Mouse (Mus musculus) ES-Bruce4 (cell line): ENCODE data around the gene Arhgap31. TPM values are rescaled to one million over a fixed set of nuclear protein-coding genes. Genes with fewer than 3 reads are reported as not detected.
A peak's percentile ranks its signal among the peaks of the same experiment; 100 is the strongest.

Experiments used
- H3K27ac ChIP-seq: 2 replicates; pipeline ENCODE4 v1.5.1; 2012; ENCODE audit warnings: low read length, inconsistent platforms; ENCODE audit not compliant: insufficient read depth
- H3K27me3 ChIP-seq: 2 replicates; pipeline ENCODE4 v1.6.1; 2012; ENCODE audit warnings: mild to moderate bottlenecking, low read length, inconsistent platforms; ENCODE audit not compliant: control insufficient read depth, poor library complexity, insufficient read depth, severe bottlenecking
- H3K36me3 ChIP-seq: 2 replicates; pipeline ENCODE4 v1.6.1; 2012; ENCODE audit warnings: inconsistent platforms, mild to moderate bottlenecking, low read length, moderate library complexity; ENCODE audit not compliant: control insufficient read depth, poor library complexity, insufficient read depth, severe bottlenecking
- H3K4me1 ChIP-seq: one replicate; pipeline ENCODE4 v1.8.1; 2011; ENCODE audit warnings: low read length; ENCODE audit not compliant: control insufficient read depth, insufficient read depth
- H3K4me3 ChIP-seq: 2 replicates; pipeline ENCODE4 v1.5.1; 2011; ENCODE audit warnings: low read depth, mild to moderate bottlenecking, low read length
- H3K9ac ChIP-seq: 2 replicates; pipeline ENCODE4 v1.6.1; 2012; ENCODE audit warnings: low read depth, mild to moderate bottlenecking, inconsistent platforms; ENCODE audit not compliant: poor library complexity, severe bottlenecking
- H3K9me3 ChIP-seq: replicated peaks from 2 replicates; pipeline ENCODE4 v1.6.1; 2012; ENCODE audit warnings: mild to moderate bottlenecking, low read length, inconsistent platforms; ENCODE audit not compliant: control insufficient read depth, poor library complexity, insufficient read depth, severe bottlenecking
- CTCF ChIP-seq: IDR thresholded peaks from one replicate; pipeline ENCODE4 v1.8.1; 2011; ENCODE audit warnings: low read depth, low read length
- EP300 ChIP-seq: IDR thresholded peaks from 2 replicates; pipeline ENCODE4 v1.6.1; 2011; ENCODE audit warnings: low read depth, low read length; ENCODE audit not compliant: insufficient read depth
- POLR2A ChIP-seq: IDR thresholded peaks from one replicate; pipeline ENCODE4 v1.8.1; 2011; ENCODE audit warnings: low read length; ENCODE audit not compliant: insufficient read depth
- polyA plus RNA-seq: library from polyadenylated mRNA; stranded (reverse); fragments of >200 nt; gene quantifications from 2 replicates; pipeline ENCODE4 v1.2.4, GENCODE M21; 2011; ENCODE audit warnings: low read depth; ENCODE audit not compliant: missing spikeins, insufficient read depth, insufficient read length

Arhgap31 gene
- polyA plus RNA-seq, 1 experiment, result 1.3 TPM

DNA sequence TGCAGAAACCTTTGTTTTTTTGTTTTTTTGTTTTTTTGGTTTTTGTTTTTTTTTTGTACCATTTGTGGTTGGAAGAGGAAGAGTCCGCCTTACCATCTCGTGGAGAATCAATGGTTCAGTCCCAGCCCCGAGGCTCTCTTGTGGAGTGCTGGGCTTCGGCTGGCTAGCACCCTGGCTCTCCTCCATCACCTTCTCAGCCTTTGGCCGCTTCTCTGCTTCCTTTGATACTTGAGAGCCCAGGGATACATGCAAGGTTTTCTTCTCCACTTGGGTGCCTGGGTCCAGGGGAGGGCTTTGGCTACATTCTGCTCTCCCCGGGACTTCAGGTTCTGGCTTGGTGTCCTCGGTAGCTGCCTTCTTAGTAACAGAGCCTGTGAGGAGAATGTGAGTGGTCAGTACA lies 106.6 kb downstream of the Arhgap31 start:
- TF ChIP-seq CTCF, result no peak
- TF ChIP-seq POLR2A, result no peak
- no peak for TF ChIP-seq EP300
- H3K36me3 ChIP-seq, result no peaks in the 10 kb centered on the region

DNA sequence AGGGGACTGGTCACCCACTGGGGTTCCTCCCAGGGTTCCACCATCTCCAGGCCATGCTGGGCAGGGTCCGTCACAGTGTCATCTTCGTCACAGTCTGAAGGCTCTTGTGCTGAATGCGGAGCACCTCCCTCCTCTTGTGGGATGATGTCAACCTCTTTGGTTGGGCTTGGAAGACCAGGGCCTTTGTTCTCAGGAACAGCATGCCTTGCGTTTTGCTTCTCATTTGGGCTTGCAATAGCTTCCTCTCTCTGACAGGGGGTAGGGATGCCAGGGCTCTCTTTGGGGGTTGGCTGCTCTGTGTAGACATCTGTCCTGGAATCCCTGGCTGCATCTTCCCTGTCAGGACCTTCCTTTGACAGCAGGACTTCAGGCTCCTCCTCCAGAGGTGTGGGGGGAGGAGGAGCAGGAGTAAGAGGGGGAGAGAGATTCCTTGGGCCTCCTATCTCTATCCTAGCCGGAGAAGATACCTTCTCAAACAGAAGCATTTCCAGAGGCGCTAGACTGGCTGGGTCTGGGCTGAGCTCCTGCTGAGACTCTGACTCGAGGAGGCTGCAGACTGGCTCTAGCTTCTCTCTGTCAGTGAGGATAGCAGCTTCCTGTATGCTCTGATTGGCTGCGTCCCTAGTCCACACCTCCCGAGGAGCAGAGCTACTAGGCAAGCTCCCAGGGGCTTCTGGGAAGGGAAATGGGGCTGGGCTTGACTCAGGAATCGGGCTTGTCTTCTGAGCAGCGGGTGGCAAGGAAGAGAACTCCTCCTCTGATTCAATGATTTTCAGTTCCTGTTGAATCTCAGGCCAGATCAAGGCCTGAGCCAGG lies 109.9 kb downstream of the Arhgap31 start:
- no peaks in the 10 kb centered on the region for H3K9me3 ChIP-seq
- H3K27ac ChIP-seq, result peak overlapping the region; percentile 34; the same call in 1 of the 2 replicates
- H3K27me3 ChIP-seq, result no peaks in the 10 kb centered on the region
- H3K4me1 ChIP-seq, result peaks cover 3% of the 10 kb centered on the region
- TF ChIP-seq EP300, result no peak
- TF ChIP-seq POLR2A, result peak; percentile 70
- H3K9ac ChIP-seq, result peak overlapping the region; percentile 67
- H3K4me3 ChIP-seq, result peak overlapping the region; percentile 52
- H3K36me3 ChIP-seq, result no peaks in the 10 kb centered on the region

More for the DNA sequence above, 106.6 kb downstream of the Arhgap31 start:
- H3K4me1 ChIP-seq, result peaks cover 3% of the 10 kb centered on the region
- no peak overlapping the region for H3K4me3 ChIP-seq
- H3K27me3 ChIP-seq, result no peaks in the 10 kb centered on the region
- peaks cover 5% of the 10 kb centered on the region; the same call in 1 of the 2 replicates for H3K9me3 ChIP-seq
- H3K27ac ChIP-seq, result no peak overlapping the region
- H3K9ac ChIP-seq, result no peak overlapping the region

DNA sequence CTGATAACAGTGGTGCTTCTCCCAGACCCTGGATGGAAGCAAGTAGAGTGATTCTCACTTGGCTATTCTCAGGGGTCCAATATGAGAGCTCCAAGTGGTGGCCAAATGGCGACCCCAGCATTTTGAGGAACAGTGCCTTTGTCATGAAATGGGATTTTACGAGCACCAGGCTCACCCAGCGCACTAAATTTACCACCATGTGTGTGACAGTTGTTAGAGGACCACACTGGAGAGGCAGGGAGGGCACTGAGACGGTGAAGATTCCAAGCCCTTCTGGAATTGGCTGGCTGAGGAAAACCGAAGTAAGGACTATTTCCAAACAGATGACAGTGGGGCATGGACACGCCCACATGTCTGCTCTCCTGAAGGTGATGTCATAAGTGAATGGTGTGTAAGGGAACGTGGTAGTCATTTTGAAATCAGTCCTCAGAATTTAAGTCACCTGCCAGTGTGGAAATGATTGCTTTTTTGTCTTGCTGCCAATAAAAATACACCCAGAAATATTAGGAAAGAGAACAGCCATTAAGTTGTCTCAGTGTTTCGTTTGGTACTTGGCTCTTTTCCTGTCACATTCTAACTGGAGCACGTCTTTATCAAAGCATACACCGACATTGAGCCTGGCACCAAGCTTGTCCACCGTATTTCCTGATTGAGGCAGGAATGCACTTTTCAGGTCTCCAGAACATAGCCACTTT lies 113.9 kb downstream of the Arhgap31 start:
- Histone ChIP-seq H3K4me1 (peaks cover 3% of the 10 kb centered on the region), H3K9me3 (no peaks in the 10 kb centered on the region), H3K4me3 (no peak overlapping the region), H3K27ac (no peak overlapping the region), H3K27me3 (no peaks in the 10 kb centered on the region), H3K9ac (no peak overlapping the region), H3K36me3 (no peaks in the 10 kb centered on the region)
- no peak for TF ChIP-seq POLR2A
- no peak for TF ChIP-seq CTCF
- no peak for TF ChIP-seq EP300

DNA sequence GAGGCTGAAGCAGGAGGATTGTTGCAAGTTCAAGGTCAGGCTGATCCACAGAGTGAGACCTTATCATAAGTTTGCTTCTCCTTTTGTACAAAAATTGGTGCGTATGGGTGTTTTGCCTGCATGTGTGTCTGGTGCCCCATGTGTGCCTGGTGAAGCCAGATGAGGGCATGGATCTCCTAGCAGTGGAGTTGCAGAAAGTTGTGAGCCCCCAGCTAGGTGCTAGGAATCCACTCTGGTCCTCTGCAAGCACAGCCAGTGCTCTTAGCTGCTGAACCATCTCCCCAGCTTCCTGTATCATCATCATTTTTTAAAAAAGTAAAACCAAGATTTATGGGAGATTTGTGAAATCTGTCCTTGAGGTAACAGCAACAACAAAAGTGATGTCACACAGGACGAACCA lies 116.4 kb downstream of the Arhgap31 start:
- no peak overlapping the region for H3K27ac ChIP-seq
- H3K9ac ChIP-seq, result no peak overlapping the region
- H3K36me3 ChIP-seq, result peaks cover 10% of the 10 kb centered on the region
- H3K27me3 ChIP-seq, result no peaks in the 10 kb centered on the region
- no peaks in the 10 kb centered on the region for H3K4me1 ChIP-seq
- no peak overlapping the region for H3K4me3 ChIP-seq
- no peak for TF ChIP-seq CTCF
- H3K9me3 ChIP-seq, result no peaks in the 10 kb centered on the region

DNA sequence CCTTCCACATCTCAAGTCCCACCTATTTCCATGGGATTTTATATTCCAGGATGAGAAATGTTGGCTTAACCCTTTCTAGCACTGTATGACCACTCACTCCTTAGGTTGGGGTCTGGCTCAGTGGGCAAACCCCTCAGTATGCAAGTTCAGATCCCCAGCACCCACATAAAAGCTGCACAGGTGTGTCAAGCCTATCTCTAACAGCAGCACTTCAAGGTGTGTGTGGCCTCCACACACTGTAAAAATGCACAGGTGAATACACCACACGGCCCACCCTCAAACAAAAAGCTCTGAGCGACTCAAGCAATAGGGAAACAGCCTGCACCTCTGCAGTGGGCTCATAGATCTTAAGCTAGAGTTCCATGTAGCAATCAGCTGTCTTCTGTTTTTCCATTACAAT lies 117.0 kb downstream of the Arhgap31 start:
- Histone ChIP-seq H3K4me3 (no peak overlapping the region), H3K36me3 (peaks cover 15% of the 10 kb centered on the region), H3K27me3 (no peaks in the 10 kb centered on the region), H3K4me1 (no peaks in the 10 kb centered on the region), H3K27ac (no peak overlapping the region), H3K9me3 (no peaks in the 10 kb centered on the region), H3K9ac (no peak overlapping the region)
- TF ChIP-seq POLR2A (no peak), EP300 (no peak), CTCF (no peak)

DNA sequence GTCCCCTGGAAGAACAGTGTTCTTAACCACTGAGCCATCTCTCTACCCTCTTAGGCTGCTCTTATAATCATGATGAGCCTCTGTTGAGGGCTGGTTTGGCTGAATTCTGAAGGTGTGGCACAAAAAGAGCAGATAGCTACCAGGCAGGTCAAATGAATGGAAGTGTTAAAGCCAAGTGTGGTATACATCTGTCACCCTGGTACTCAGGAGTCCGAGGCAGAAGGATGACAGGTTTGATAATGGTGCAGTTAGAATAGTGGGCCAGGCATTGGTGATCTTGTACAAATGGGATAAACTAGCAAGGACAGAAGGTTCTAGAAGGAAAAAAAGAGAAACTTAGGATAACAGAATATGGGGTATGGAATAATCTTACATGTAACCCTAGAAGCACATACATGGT lies 118.6 kb downstream of the Arhgap31 start:
- no peak overlapping the region for H3K27ac ChIP-seq
- no peak overlapping the region for H3K9ac ChIP-seq
- TF ChIP-seq CTCF (no peak), POLR2A (no peak), EP300 (no peak)
- H3K4me1 ChIP-seq, result no peaks in the 10 kb centered on the region
- H3K4me3 ChIP-seq, result no peak overlapping the region
- H3K9me3 ChIP-seq, result no peaks in the 10 kb centered on the region
- H3K27me3 ChIP-seq, result no peaks in the 10 kb centered on the region
- H3K36me3 ChIP-seq, result peaks cover 27% of the 10 kb centered on the region
